Mouse (Mus musculus): ENCODE data around the gene Ddi2.

DNA sequence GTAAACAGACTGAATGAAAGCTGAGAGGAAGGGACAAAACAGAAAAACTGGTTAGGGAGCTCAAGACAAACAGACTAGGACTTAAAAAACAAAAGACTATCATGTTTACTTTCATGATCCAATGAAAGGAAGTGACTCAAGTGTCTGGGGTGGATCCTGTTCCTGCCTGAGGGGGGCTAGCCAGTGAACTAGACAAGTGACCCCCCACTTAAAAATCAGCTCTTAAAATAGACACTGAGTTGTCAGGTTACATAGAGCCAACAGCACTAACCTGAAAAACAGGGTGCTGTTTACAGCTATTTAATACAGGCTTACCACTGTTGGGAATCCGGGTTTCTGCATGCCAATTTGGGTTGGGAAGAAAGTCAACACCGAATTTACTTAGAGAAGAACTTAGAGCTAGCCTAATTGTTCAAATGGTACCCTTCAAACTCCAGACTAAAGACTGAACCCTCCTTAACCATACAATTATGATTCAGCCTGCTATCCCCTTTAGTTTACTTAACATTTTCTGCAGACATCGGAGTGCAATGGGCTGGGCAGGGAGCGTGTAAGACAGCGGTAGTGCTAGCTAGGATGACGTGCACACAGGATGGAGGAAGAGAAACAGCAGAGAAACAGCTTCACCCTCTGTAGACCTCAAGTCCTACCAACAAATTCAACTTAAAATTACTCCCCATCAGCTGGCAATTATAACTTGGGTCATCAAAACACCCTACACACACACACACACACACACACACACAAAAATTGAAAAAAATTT, 2.3 kb downstream of the Ddi2 start:
- TF ChIP-seq CTCF (IDR thresholded peaks at IDR 0.05; ENCODE audit: low read depth, low read length) (no peak), POLR2A (IDR thresholded peaks at IDR 0.05; ENCODE audit: borderline replicate concordance, low read depth, low read length) (no peak)

All from bone marrow macrophage, adult 2 months (primary cell).